Mouse (Mus musculus) brain, adult 2 months (tissue): Measurements from ENCODE around the gene Rint1.
A peak's percentile ranks its signal among the peaks of the same experiment; 100 is the strongest.
"Not testable (repeated sequence)": the region's sequence is repeated elsewhere in the genome, so short reads cannot be mapped to it uniquely, and the experiment has no call there.

Source experiments
- DNase-seq: peaks from one replicate; pipeline ENCODE4 v3.0.0; 2011; ENCODE audit warnings: low read depth, low spot score

Rint1 gene

DNA sequence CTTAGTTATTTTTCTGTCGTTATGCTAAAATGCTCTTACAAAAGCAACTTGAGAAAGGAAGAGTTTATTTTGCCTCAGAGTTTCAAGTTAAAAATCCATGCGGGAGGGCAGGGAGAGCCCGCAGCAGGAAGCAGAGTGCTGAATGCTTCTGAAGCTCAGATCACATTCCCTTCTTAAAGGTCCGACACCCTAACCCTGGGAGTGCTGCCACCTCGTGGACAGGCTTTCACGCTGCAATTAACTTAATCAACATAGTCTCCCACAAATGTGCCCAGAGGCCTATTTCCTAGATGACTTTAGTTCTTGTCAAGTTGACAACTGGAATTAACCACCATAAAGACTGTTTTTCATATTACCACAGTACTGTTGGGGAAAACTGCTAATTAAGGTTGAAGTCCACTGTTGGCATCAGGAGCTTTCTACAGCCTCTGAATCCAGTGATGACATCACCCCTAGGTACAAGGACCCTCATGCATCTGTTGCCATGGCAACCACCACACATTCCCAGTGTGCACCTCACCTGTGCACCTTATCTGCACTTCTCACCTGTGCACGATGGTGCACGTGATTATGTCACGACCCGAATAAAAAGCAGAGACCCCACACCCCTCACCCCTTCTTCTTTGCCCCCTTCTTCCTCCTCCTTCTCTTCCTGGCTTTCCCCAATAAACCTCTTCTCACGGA is 39.0 kb downstream of the Rint1 start:
- DNase-seq, result peak; percentile 82

DNA sequence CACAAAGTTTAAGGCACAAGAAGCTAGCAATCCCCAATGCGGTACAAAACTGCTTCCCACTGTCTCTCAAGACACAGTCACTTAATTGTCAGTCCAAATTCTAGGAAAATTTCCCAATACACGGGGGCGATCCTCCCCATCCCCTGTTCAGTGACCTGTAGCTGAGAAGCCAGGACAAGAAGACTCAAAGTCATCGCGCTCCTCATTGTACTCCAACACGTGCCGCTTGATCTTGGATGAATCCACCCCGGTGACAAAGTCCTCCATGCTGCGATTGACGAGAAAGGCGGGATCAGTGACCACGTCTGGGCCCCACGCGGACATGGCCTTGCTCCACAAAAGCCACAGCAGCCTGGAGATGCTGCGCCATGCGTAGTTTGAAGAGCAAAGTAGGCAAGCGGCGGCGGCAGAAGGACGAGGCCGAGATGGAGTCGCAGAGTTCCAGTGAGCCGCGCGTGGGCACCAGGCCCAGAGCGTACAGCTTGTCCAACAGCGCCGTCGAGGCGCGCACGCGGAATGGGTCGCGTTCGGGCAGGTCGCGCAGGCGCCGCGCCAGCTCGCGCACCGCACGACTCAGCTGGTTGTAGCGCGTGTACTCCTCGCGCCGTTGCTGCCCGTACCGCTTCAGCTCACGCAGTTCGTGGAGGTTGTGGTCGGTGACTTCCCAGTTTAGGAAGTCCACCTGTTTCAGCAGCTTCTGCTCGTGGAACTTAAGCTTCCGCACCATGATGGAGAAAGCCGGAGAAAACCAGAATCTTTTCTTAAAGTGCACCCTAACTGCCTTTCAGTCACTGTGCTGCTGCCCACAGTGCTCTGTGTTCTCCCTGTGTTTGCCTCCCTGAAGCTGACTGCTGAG is 43.6 kb downstream of the Rint1 start:
- DNase-seq, result peak; percentile 41

DNA sequence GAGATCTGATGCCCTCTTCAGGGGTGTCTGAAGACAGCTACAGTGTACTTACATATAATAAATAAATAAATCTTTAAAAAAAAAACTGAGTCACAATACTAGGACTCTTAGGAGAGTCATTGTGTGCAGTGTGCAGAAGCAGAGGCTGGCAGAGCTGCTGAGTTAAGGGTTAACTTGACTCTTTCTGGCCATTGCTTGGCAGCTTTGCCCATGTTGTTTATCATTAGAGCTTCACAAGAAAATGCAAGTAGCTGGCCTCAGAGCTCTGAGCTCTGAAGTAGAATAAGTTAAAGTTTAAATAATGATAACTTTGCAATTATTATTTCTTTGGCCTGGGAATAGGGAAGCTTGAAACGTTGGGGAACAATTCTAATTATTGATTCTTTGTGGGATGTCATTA is 48.2 kb downstream of the Rint1 start:
- not testable (repeated sequence) for DNase-seq

DNA sequence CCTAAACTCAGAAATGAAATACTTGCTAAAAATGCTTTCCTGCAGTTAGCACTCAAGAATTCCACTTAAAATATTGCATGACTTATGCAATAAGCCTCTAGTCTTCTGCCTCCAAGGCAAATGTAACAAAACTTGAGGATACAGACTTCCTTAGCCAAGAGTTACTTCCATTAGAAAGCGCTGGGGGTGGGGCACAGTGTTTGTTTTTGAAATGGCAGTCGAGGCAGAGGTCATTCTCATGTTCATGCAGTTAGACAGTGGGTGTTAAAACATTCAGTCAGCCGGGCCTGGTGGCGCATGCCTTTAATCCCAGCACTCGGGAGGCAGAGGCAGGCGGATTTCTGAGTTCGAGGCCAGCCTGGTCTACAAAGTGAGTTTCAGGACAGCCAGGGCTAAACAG is 50.6 kb downstream of the Rint1 start:
- no peak for DNase-seq

DNA sequence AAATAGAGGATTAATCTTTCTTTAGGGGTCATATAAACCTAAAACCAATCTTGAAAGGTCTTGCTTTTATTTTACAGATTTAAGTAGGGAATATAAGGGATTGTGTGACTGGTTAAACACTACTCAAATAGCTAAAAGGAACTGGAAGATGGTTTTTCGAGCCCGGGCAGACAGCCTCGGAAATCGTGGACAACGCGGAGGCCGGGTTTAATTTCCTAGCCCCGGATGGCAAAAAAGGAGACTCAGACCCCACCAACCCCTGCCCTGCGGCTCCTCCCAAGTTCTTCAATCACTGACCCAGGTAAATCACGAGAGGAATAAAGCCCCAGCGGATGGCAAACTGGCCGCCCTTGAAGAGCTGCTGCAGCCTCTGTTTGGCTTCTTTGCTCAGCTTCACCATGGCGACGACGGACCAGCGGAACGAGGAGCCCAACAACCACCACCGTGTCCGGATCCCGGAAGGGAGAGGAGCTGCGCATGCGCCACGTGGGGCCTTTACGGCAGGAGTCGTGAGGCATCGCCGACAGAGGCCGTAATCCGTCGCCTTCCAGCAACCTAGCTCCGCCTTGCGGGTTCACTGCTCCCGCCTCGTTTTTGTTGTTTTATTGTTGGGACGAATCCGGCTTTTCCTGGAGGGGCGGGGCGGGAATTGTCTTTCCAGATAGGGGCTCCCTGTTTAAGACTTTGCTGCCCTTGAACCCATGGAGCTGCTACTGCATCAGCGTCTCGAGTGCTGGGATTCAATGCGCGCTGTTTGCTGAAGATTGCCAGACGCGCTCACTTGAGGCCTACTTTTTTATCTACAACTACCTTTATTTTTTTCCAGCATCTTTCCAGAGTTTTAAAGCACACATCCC is 56.4 kb downstream of the Rint1 start, which contains the start of gene Tomm7:
Gene Tomm7, minus strand, starts transcription at position 488 of the 857 bp plus-strand sequence.
- DNase-seq, result peak; percentile 99

DNA sequence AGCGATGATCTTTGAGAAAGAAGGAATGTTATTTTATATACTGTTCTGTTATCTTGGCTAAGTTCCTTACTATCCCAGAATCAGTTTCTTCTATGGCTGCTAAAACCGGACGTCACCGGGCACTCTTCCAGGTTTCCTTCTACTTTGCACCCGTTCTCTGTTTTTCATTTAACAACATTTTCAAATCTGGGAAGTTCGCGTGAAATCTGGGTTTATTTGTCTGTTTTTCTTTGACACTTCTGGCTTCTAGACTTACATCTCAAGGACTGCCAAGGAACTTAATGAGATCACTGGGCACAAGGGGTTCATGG is 57.0 kb downstream of the Rint1 start:
- peak; percentile 53 for DNase-seq

DNA sequence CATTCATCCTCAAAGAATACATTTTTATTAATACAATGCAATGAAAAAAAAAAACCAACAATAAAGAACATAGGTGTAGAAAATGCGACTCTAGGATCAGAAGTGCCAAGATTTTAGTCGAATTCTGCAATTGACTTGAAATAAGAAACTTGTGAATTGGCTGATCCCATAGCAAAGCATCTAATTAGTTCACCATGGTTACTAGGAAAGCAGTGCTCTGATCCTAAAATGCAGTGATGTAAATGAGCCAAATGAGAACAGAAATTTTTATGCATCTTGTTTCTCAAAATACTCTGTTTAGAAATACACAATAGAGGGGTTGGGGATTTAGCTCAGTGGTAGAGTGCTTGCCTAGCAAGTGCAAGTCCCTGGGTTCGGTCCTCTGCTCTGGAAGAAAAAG is 57.6 kb downstream of the Rint1 start:
- peak; percentile 16 for DNase-seq

DNA sequence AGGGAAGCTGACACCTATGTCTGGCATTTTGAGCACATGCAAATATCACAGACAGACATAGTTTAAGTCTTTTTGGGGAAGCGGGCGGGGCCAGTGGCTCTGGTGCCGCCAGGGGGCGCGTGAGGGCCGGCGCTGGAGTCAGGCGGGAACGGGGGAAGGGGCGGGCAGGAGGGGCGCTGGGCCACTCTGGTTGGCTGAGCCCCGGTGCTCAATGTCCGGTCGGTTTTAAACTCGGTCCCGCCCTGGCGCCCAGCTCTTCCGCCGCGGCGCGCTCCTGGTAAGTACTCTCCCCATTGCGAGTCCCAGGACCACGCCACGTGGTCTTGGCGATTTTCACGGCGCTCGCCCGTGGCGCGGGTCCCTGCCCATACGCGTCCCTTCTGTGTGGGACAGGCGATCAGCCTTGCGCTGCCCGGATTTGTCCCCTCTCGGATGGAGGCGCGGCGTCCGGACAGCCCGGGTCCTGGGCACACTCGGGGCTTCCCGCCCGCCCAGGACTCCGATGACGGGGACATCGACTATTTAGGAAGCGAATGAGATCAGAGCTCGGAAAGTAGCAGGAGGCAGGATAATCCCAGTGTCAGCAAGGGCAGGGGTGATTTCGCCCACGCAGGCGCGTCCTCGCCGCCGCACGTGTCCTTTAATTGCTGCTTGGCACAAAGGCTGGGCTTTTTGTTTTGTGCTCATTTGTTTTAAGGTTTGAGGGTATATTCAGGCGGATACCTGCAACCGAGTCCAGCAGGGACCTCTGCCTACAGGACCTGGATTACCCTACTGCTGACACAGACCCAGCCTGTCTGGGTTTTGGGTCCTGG is 63.0 kb downstream of the Rint1 start:
- DNase-seq, result peak; percentile 87

DNA sequence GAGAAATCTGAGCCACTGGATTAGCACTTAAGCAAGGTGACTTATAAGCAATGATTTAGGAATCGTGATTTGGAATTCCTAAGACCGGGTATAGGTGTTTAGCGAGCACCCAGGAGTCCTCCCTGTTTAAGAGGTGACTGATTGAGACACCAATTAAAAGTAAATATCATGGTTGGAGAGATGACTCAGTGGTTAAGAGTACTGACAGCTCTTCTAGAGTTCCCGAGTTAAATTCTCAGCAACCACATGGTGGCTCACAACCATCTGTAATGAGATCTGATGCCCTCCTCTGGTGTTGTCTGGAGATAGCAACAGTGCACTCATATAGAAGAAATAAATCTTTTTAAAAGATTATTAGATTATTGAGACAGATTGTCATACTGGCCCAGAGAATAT is 63.6 kb downstream of the Rint1 start:
- DNase-seq, result peak; percentile 40

DNA sequence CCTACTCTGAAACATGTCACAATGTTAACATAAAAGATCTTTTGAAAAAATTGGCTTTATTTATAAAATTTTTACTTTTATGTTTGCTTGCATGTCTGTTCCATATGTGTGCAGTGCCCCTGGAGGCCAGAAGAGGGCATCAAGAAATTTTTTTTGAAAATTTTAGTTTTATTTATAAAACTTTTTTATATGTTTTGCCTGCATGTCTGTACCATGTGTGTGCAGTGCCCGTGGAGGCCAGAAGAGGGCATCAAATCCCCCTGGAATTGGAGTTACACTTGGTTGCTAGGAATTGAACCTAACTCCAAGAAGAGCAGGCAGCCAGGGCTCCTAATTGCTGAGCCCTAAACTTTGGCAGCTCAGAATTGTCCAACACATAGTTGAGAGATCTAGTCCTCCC is 65.4 kb downstream of the Rint1 start:
- not testable (repeated sequence) for DNase-seq

DNA sequence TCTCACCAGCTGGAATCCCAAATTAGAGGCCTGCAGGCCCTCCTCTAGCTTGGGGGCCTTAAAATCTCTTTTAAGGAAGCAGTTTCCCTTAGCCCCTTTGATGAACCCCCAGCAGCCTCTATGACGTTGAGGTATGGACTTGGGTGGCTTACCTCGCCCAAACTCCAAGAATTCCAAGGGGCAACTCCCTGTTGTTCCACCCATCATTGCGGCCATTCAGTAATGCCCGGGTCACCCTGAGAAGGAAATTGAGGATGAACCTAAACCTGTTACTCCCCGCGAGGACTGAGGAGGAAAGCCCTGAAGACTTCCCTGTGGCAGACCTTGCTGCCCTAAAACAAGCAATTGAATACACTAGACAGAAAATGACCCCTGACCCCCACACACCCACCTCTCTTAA is 68.0 kb downstream of the Rint1 start:
- DNase-seq, result no peak

DNA sequence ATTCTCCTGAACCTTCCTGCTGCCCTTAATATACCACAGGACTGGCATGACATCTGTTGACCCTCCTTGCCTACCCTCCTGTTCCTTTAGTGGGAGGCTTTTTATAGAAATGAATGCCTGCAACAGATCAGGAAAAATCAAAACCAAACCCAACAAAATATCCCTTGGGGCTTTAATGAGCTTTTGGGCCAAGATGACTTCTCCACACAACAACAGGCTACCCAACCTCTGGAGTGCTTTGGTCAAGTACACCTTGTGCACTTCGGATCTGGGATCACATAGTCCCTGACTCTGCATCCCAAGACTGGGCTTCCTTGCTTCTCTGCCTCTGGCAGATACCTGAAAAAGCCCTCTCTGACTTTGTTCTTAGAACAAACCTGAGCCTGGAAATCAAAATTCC is 68.7 kb downstream of the Rint1 start:
- DNase-seq, result no peak

DNA sequence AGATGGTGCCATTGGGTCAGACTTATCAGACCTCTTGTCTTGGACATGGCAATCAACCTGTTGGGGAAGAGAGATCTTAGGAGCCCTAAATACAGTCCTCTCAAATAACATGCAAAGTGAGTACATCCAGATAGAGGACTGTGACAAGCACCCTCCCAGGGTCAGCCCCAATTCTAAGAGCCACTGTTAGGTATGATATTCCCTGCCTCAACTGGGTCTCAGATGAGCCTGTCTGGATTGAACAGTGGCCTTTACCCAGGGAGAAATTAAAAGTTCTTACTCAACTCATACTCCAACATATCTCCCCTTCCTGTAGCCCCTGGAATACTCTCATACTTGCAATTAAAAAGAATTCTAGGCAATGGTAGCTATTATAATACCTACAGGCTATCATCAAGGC is 69.7 kb downstream of the Rint1 start:
- no peak for DNase-seq

DNA sequence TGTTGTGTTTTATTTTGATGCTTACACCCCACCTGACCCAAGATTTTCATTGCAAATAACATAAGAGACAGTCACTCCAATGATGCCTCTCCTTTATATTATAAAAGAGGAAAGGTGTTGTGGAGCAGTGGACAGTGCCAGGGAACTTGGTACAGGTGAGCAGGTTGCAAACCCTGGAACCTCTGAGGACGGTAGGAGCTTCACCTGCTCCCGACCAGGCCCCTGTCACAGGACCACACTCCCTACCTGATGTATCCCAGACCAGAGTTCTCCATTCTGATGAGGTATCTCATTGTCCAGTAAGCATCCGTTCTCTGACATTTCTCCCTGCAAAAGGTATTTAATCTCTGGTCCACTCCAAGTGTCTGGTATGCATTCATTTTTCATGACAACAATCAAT is 70.5 kb downstream of the Rint1 start:
- no peak for DNase-seq

DNA sequence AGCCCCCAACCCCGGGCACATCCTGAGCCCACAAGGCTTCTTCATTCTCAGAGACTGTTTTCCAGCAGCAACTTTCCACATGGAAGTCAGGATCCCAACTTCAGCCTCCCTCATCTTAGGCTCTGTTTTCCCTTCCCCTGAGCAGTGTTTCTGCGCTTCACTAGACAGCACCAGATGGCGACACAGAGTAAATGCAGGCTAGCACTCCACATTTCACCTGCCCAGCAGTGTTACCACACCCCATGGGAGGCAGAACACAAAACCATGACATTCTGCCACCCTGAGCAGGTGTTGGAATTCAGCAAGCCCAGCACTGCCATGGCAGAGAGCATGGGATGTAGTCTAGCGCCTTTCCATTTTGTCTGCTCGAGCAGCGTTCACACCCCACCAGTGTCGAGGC is 71.1 kb downstream of the Rint1 start:
- peak; percentile 27 for DNase-seq

DNA sequence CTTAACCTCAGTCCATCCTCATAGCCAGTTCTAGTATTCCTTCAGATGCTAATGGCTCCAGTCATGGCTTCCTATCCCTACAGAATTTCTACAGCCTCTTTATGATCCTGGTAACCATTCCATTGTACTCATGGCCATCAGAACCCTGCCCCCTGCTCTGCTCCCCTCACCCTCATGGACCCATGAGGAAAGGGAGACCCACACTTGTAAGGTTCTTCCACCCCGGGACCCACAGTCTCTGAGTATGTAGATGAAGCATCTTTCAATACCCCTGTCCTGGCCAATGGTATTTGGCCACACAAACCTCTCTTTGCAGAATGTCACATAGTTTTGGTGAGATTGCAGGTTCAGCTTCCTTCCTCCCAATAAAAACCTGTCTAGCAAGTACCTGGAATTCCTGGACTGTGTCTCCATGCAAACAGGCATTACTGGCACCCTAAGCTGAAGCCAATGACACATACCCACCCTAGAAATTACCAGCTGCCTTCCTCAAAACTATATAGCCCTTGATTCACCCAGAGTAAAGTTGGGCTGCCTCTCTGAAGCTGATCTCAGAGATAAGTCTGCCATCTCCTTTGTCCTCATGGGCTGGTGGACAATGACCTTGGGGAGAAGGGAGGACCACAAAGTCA is 71.7 kb downstream of the Rint1 start:
- no peak for DNase-seq

DNA sequence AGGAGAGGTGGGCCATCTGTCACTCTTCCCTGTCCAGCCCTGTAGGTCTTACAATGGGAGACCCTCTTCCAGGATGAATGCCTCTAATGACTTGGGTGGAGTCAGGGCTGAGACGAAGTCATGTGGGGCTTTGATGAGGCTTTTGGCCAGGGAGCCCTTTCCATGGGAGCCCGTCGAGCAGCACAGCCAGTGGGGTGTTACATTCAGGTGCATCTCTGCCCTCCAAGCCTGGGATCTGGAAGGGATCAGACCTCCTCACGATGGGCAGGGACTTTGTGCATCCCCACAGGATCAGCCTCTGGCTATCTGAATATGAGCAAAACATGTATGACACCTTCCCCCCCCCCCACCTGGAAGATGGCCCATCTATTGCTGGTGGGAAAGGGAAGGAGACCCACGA is 72.4 kb downstream of the Rint1 start:
- no peak for DNase-seq

DNA sequence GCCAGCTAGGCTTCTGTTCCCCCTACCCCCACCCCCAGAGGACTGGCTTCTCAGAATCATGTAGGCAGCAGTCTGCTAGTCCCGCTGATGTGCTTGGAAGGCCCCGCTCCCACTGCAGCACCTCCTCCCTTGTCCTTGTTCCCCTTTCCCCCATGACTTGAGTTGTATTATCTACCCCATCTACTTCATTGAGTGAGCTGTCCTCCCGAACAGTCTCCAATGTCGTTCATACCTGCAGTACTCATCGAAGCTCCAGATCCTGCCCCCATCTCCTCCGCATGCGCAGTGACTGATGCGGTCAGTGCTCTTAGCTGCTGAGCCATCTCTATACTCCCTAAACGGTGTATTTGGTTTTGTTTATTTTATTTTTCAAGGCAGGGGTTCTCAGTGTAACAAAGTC is 74.2 kb downstream of the Rint1 start:
- DNase-seq, result no peak

DNA sequence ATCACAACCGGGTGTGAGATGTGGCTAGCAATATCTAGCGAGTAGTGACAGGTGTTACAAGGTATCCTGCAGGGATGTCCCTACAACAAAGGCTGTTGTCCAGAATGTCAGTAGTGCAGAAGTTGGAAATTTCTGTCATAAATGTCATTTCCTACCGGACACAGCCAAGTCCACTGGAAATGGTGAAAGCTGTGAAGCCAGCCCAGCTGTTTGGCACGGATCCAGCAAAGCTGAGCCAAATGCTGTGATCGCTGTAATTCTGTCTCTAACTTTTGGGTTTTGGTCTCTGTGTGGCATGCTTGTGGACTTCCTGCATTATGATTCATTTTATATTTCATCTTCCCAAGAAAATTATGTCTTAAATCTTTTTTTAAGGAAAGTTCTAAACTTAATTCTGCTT is 74.8 kb downstream of the Rint1 start:
- peak; percentile 13 for DNase-seq

DNA sequence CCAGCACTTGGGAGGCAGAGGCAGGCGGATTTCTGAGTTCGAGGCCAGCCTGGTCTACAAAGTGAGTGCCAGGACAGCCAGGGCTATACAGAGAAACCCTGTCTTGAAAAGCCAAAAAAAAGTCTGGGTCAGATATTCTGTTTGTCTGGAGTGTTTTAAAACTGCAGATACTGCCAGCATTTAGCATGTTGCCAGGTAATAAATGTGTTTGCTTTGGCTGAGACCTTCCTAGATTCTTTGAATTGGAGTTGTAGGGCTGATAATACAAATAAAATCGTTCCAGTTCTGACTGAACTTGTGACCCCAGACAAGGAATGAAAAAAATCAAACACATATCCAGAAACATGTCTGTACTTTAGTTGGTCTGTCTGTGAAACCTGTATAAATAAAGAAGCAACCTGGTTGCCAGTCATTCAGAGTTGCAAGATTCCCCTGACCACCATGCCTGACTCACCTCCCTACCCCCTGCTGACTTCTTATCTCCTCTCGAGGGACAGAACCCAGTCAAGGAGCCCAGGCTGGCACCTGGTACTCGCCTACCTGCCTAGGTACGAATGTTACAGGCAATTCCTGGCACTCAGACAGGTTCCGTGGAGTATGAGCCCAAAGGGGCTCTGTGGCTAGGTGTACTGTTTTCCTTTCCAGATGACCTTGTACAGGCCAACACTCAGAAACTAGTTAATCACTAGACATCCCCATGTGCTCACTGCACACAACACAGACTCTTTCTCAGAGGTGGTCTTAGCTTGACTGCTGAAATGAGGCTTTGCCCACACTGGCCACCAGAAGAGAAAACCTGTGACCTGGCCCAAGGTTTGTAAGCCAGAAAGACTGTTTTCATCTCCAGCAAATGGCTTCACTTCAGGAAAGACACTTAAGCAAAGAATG is 75.9 kb downstream of the Rint1 start:
- no peak for DNase-seq
